Mouse (Mus musculus) forebrain, embryonic 14.5 days (tissue): Measurements from ENCODE around the gene Spag7. TPM values are rescaled to one million over a fixed set of nuclear protein-coding genes. Genes with fewer than 3 reads are reported as not detected.

Source experiments
- ATAC-seq: fragments of 200-750 bp; cut with Nextera tagmentation; 2 replicates; pipeline ENCODE4 v1.8.0; 2017; ENCODE audit warnings: mild to moderate bottlenecking, moderate library complexity
- DNase-seq: peaks from one replicate; pipeline ENCODE4 v3.0.0-alpha.2; 2015; ENCODE audit warnings: low spot score
- H3K27ac ChIP-seq: fragments of 300-500 bp; sonication (generic); 2 replicates; pipeline ENCODE4 v1.5.1; 2014; ENCODE audit warnings: low read depth, mild to moderate bottlenecking, control low read depth, low read length, moderate library complexity
- H3K27me3 ChIP-seq: fragments of 300-500 bp; sonication (generic); replicated peaks from 2 replicates; pipeline ENCODE4 v1.6.1; 2014; ENCODE audit warnings: low read length, control low read depth, mixed read lengths; ENCODE audit not compliant: control insufficient read depth, insufficient read depth
- H3K36me3 ChIP-seq: fragments of 300-500 bp; sonication (generic); 2 replicates; pipeline ENCODE4 v1.6.1; 2014; ENCODE audit warnings: low read length, control low read depth; ENCODE audit not compliant: control insufficient read depth, insufficient read depth
- H3K4me1 ChIP-seq: fragments of 300-500 bp; sonication (generic); 2 replicates; pipeline ENCODE4 v1.6.1; 2014; ENCODE audit warnings: antibody characterized with exemption, low read length, control low read depth; ENCODE audit not compliant: control insufficient read depth, insufficient read depth
- H3K4me2 ChIP-seq: fragments of 300-500 bp; sonication (generic); 2 replicates; pipeline ENCODE4 v1.6.1; 2014; ENCODE audit warnings: mild to moderate bottlenecking, control low read depth, low read length
- H3K4me3 ChIP-seq: fragments of 300-500 bp; sonication (generic); 2 replicates; pipeline ENCODE4 v1.5.1; 2014; ENCODE audit warnings: low read depth, low read length, control low read depth
- H3K9ac ChIP-seq: fragments of 300-500 bp; sonication (generic); 2 replicates; pipeline ENCODE4 v1.6.1; 2014; ENCODE audit warnings: mild to moderate bottlenecking, low read length, control low read depth, moderate library complexity
- H3K9me3 ChIP-seq: fragments of 300-500 bp; sonication (generic); replicated peaks from 2 replicates; pipeline ENCODE4 v1.6.1; 2016; ENCODE audit warnings: low read length, control low read depth, mixed read lengths; ENCODE audit not compliant: control insufficient read depth
- WGBS: fragments of 180-500 bp; shearing (Covaris S2); extraction: QIAGEN DNeasy Blood & Tissue Kit; methylation state at CpG from one replicate; pipeline ENCODE4 v1.1.7; 2014; 5-methylcytosine and 5-hydroxymethylcytosine counted together
- microRNA-seq: library from miRNA; unstranded; fragments of <30 nt; microRNA quantifications from one replicate; pipeline ENCODE4, GENCODE M21; 2016
- polyA plus RNA-seq: library from polyadenylated mRNA; unstranded; fragments of >200 nt; fragmentation: Nextera tagmentation; extraction: Ambion mirVana; gene quantifications from 2 replicates; pipeline ENCODE4 v1.2.1, GENCODE M21; 2014

Gene Spag7
- polyA plus RNA-seq, 1 experiment from 2014 or later = 65.4 TPM

DNA sequence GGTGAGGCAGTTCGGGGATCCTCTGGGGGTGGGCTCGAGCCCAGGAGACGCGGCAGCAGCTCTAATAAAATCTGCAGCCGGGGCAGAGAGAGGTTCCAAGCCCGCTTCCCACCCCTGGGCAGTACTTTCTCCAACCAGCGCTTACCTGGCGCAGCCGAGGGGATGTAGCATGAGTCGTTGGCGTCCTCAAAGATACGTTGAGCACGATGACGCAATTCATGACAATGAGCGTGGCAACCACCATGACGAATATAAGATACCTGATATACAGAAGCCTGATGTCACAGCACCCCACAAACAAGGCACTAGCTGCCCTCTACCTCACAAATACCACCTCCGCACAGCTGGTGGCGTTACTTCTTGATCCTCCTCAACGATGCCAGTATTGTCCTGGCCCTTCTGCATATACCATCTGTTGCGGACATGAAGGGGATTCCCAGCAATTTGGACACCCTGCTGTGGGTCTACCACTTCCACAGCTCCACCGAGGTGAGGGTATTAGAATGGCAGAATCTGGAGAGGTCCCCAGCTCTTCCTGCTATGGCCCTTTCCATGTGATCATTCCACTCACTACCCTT is 53.6 kb downstream of the Spag7 start, which contains the start of gene 4930544D05Rik:
Gene 4930544D05Rik (plus strand): TSS at position 333 of the 578 bp plus-strand sequence.
- H3K9ac ChIP-seq = peak within 1 kb of the TSS; percentile 35; the same call in 1 of the 2 replicates
- H3K4me3 ChIP-seq = peak within 1 kb of the TSS; percentile 15
- H3K27ac ChIP-seq = no peak within 1 kb of the TSS
- 16% methylated on average over 21 of the region's 21 CpGs for WGBS
- H3K9me3 ChIP-seq = no peaks in the 10 kb centered on the region
- DNase-seq (peak; percentile 4), ATAC-seq (no peak)
- no peaks in the 10 kb centered on the region for H3K27me3 ChIP-seq
- H3K4me2 ChIP-seq = peak within 1 kb of the TSS; percentile 50
- peaks cover 26% of the 10 kb centered on the region for H3K36me3 ChIP-seq
- H3K4me1 ChIP-seq = 0 out of 2 replicates have a peak, but pooled peaks cover 6% of the 10 kb centered on the region

DNA sequence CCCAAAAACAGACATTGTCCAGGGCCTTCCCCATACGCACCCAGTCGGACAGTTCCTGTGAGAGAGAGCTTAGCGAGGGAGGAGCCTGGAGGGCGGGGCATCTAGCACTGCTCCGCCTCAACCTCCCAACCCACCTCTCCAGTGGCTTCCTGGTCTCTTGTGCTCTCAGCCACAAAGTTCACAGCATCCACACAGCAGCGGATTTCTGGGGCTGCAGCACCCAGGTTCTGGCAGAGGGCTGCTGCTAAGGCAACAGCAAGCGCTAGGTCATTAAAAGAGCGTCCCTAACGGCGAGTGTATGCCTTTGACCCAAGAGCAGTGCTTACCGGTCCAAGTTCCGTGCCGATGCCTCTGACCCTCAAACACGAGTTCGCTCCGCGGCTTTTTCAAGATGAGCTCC is 54.1 kb downstream of the Spag7 start:
- H3K4me2 ChIP-seq = peak overlapping the region; percentile 50

More for the DNA sequence above, 54.1 kb downstream of the Spag7 start:
- Histone ChIP-seq H3K9ac (peak overlapping the region; percentile 35; the same call in 1 of the 2 replicates), H3K4me1 (0 out of 2 replicates have a peak, but pooled peaks cover 6% of the 10 kb centered on the region), H3K27ac (no peak overlapping the region), H3K4me3 (peak overlapping the region; percentile 15), H3K36me3 (peaks cover 31% of the 10 kb centered on the region), H3K9me3 (no peaks in the 10 kb centered on the region), H3K27me3 (no peaks in the 10 kb centered on the region)
- 3% methylated on average over 17 of the region's 17 CpGs for WGBS
- DNase-seq = peak; percentile 32
- no peak for ATAC-seq

Small RNAs within 50 kb of the gene (microRNA-seq; reads per million reads assigned to microRNA genes)
- gene Mir6925 = not detected

Other genes starting within 250 kb of the Spag7 start
- gene Arrb2, start 236.8 kb downstream of the Spag7 start, polyA plus RNA-seq = 47.4 and 49.2 TPM in 2 replicates
- 49.2 and 54.3 TPM in 2 replicates for gene Med11, start 217.5 kb downstream of the Spag7 start, polyA plus RNA-seq
- gene Zmynd15, start 210.0 kb downstream of the Spag7 start, polyA plus RNA-seq = 0.19 and 0.42 TPM in 2 replicates
- 1.5 and 1.9 TPM in 2 replicates for gene Cxcl16, start 209.4 kb downstream of the Spag7 start, polyA plus RNA-seq
- 1.1 and 3.4 TPM in 2 replicates for gene Tm4sf5, start 164.2 kb downstream of the Spag7 start, polyA plus RNA-seq
- 0.37 TPM in 1 of 2 replicates, not detected in the other for gene Vmo1, start 154.8 kb downstream of the Spag7 start, polyA plus RNA-seq
- gene Gltpd2, start 150.2 kb downstream of the Spag7 start, polyA plus RNA-seq = 0.42 TPM in 1 of 2 replicates, not detected in the other
- gene Psmb6, start 144.0 kb downstream of the Spag7 start, polyA plus RNA-seq = 841 and 1,034 TPM in 2 replicates
- not detected in 2 replicates for gene Gm40193, start 136.5 kb downstream of the Spag7 start, polyA plus RNA-seq
- 4.8 and 5.8 TPM in 2 replicates for gene Pld2, start 129.4 kb downstream of the Spag7 start, polyA plus RNA-seq
- 10.4 and 13.6 TPM in 2 replicates for gene Mink1, start 106.5 kb downstream of the Spag7 start, polyA plus RNA-seq
- gene 4930544D05Rik, start 53.6 kb downstream of the Spag7 start, polyA plus RNA-seq = not detected in 2 replicates
- gene Chrne, start 50.2 kb downstream of the Spag7 start, polyA plus RNA-seq = not detected in 2 replicates
- gene Gp1ba, start 30.3 kb downstream of the Spag7 start, polyA plus RNA-seq = 0.17 and 0.22 TPM in 2 replicates
- gene Rnf167, start 22.2 kb downstream of the Spag7 start, polyA plus RNA-seq = 105 and 118 TPM in 2 replicates
- gene Slc25a11, start 21.9 kb downstream of the Spag7 start, polyA plus RNA-seq = 165 and 190 TPM in 2 replicates
- 793 and 798 TPM in 2 replicates for gene Pfn1, start 14.8 kb downstream of the Spag7 start, polyA plus RNA-seq
- 5.7 and 5.9 TPM in 2 replicates for gene Eno3, start 12.2 kb downstream of the Spag7 start, polyA plus RNA-seq
- gene Camta2, start 18.7 kb upstream of the Spag7 start, polyA plus RNA-seq = 8.7 and 14.9 TPM in 2 replicates
- gene Inca1, start 30.7 kb upstream of the Spag7 start, polyA plus RNA-seq = 0.75 and 1.1 TPM in 2 replicates
- 4.6 and 4.7 TPM in 2 replicates for gene Kif1c, start 31.1 kb upstream of the Spag7 start, polyA plus RNA-seq
- gene Zfp3, start 94.8 kb upstream of the Spag7 start, polyA plus RNA-seq = 14.9 and 16.2 TPM in 2 replicates
- not detected in 2 replicates for gene Scimp, start 143.2 kb upstream of the Spag7 start, polyA plus RNA-seq
- gene Rabep1, start 175.4 kb upstream of the Spag7 start, polyA plus RNA-seq = 50.3 and 62.7 TPM in 2 replicates